Mouse (Mus musculus) midbrain, embryonic 16.5 days (tissue): ENCODE data around the gene Fam13a. TPM values are rescaled to one million over a fixed set of nuclear protein-coding genes. Genes with fewer than 3 reads are reported as not detected.
A peak's percentile ranks its signal among the peaks of the same experiment; 100 is the strongest.

Experiments used
- ATAC-seq: fragments of 200-750 bp; cut with Nextera tagmentation; 2 replicates; pipeline ENCODE4 v1.8.0; 2017; ENCODE audit warnings: moderate TSS enrichment
- H3K27ac ChIP-seq: fragments of 300-500 bp; sonication (generic); 2 replicates; pipeline ENCODE4 v1.5.1; 2014; ENCODE audit warnings: mild to moderate bottlenecking, low read length, mixed read lengths
- H3K27me3 ChIP-seq: fragments of 300-500 bp; sonication (generic); 2 replicates; pipeline ENCODE4 v1.6.1; 2014; ENCODE audit warnings: low read depth, low read length, mixed read lengths; ENCODE audit not compliant: control insufficient read depth, insufficient read depth
- H3K36me3 ChIP-seq: fragments of 300-500 bp; sonication (generic); 2 replicates; pipeline ENCODE4 v1.6.1; 2014; ENCODE audit warnings: mild to moderate bottlenecking, low read length, moderate library complexity, mixed read lengths; ENCODE audit not compliant: control insufficient read depth, insufficient read depth
- H3K4me1 ChIP-seq: fragments of 300-500 bp; sonication (generic); 2 replicates; pipeline ENCODE4 v1.6.1; 2014; ENCODE audit warnings: mild to moderate bottlenecking, low read length, mixed read lengths; ENCODE audit not compliant: control insufficient read depth, insufficient read depth
- H3K4me2 ChIP-seq: fragments of 300-500 bp; sonication (generic); 2 replicates; pipeline ENCODE4 v1.6.1; 2014; ENCODE audit warnings: mild to moderate bottlenecking, low read length, mixed read lengths
- H3K4me3 ChIP-seq: fragments of 300-500 bp; sonication (generic); 2 replicates; pipeline ENCODE4 v1.5.1; 2014; ENCODE audit warnings: low read depth, mild to moderate bottlenecking, low read length, moderate library complexity, mixed read lengths
- H3K9ac ChIP-seq: fragments of 300-500 bp; sonication (generic); 2 replicates; pipeline ENCODE4 v1.6.1; 2014; ENCODE audit warnings: low read depth, low read length, mixed read lengths
- H3K9me3 ChIP-seq: fragments of 300-500 bp; sonication (generic); replicated peaks from 2 replicates; pipeline ENCODE4 v1.6.1; 2014; ENCODE audit warnings: mild to moderate bottlenecking, low read length, mixed read lengths; ENCODE audit not compliant: control insufficient read depth, poor library complexity, severe bottlenecking
- WGBS: fragments of 180-500 bp; shearing (Covaris S2); extraction: QIAGEN DNeasy Blood & Tissue Kit; methylation state at CpG from one replicate; pipeline ENCODE4 v1.1.7; 2014; 5-methylcytosine and 5-hydroxymethylcytosine counted together
- polyA plus RNA-seq: library from polyadenylated mRNA; unstranded; fragments of >200 nt; fragmentation: Nextera tagmentation; extraction: Ambion mirVana; gene quantifications from 2 replicates; pipeline ENCODE4 v1.2.1, GENCODE M21; 2015

The Fam13a gene
- polyA plus RNA-seq, 1 experiment from 2014 or later: 13.0 TPM

DNA sequence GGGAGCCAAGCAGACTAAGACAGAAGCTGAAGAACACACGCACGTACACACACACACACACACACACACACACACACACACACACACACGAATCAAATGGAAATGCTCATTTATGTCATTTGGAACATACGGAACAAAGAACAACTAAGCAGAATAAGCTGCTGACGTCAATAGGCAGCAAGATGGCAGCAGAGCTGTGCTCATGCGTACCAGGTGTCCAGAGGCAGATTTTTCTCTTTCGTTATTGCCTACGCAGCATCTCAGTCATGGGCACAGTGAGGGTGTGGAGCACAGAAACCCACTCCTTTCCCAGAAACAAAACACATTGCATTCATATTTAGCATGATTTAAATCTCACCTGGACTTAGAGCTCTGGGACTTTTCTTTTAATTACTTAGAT lies 39.2 kb downstream of the Fam13a start:
- Histone ChIP-seq H3K4me3 (no peak overlapping the region), H3K9me3 (no peaks in the 10 kb centered on the region), H3K27ac (no peak overlapping the region), H3K27me3 (no peaks in the 10 kb centered on the region), H3K4me1 (no peaks in the 10 kb centered on the region), H3K9ac (no peak overlapping the region), H3K4me2 (no peak overlapping the region), H3K36me3 (no peaks in the 10 kb centered on the region)
- no peak for ATAC-seq
- 85% methylated on average over 8 of the region's 8 CpGs for WGBS

DNA sequence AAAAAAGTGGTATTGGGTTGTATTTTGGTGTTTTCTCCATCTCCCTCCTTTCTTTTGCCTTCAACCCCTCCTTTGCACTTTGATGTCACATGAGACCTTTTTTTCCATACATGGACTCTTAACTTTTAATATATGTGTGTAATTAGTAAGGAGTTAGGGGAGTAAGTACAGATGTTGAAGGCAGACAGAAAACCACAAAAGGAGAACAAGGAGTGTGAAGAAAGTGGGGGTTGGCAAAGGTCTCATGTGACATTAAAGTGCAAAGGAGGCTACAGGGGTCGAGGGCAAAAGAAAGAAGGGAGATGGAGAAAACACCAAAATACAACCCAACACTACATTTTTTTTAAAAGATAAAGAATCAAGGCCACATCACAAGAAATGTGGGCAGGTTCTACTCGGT lies 49.1 kb downstream of the Fam13a start:
- ATAC-seq: no peak
- no peaks in the 10 kb centered on the region for H3K9me3 ChIP-seq
- no peak overlapping the region for H3K4me3 ChIP-seq
- no peaks in the 10 kb centered on the region for H3K4me1 ChIP-seq
- H3K9ac ChIP-seq: no peak overlapping the region
- H3K27ac ChIP-seq: no peak overlapping the region
- H3K4me2 ChIP-seq: no peak overlapping the region
- no peaks in the 10 kb centered on the region for H3K36me3 ChIP-seq
- H3K27me3 ChIP-seq: no peaks in the 10 kb centered on the region
- WGBS: 82% methylated on average over 2 of the region's 2 CpGs

DNA sequence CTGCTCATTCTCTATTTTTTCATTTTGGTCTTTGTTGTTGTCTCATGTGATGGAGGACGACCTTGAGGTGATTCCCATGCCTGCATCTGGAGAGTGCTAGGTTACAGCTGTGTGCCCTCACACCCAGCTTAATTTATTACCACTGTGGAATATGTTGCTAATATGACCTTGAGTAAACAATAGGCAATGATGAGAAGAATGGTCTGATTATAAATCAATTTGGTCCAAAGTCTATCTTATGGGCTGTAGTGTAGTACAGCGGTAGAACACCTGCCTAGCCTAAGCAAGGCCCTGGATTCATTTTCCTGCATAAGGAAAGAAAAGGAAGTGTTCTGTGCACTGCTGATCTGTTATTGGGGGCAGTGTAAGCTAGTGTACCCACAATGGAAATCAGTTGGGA lies 49.9 kb downstream of the Fam13a start:
- Histone ChIP-seq H3K4me3 (no peak overlapping the region), H3K36me3 (no peaks in the 10 kb centered on the region), H3K27me3 (no peaks in the 10 kb centered on the region), H3K4me1 (no peaks in the 10 kb centered on the region), H3K4me2 (no peak overlapping the region), H3K27ac (no peak overlapping the region), H3K9me3 (no peaks in the 10 kb centered on the region), H3K9ac (no peak overlapping the region)
- WGBS: 91% methylated on average over 2 of the region's 2 CpGs
- ATAC-seq: no peak

DNA sequence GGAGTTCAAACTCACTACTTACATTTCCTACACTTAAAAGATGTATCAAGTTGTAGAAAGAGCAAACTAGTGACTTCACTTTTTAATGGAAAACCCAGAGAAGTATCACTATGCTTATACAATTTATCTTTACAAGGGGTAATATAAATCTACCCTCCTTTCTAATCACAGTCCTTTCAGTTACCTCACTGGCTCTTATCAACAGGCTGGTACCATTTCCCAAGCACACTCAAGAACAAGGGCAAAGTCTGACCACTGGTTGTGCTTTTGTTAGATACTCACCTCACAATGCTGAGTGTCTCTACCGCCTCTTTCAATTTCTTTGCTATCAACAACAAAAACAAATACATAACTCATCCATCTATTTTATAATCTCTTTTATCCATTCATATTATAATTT lies 51.5 kb downstream of the Fam13a start:
- H3K4me3 ChIP-seq: no peak overlapping the region
- no peaks in the 10 kb centered on the region for H3K9me3 ChIP-seq
- no peaks in the 10 kb centered on the region for H3K36me3 ChIP-seq
- ATAC-seq: no peak
- no peaks in the 10 kb centered on the region for H3K4me1 ChIP-seq
- no peaks in the 10 kb centered on the region for H3K27me3 ChIP-seq
- H3K4me2 ChIP-seq: no peak overlapping the region
- H3K9ac ChIP-seq: no peak overlapping the region
- 98% methylated on average over 1 of the region's 1 CpGs for WGBS
- no peak overlapping the region for H3K27ac ChIP-seq

DNA sequence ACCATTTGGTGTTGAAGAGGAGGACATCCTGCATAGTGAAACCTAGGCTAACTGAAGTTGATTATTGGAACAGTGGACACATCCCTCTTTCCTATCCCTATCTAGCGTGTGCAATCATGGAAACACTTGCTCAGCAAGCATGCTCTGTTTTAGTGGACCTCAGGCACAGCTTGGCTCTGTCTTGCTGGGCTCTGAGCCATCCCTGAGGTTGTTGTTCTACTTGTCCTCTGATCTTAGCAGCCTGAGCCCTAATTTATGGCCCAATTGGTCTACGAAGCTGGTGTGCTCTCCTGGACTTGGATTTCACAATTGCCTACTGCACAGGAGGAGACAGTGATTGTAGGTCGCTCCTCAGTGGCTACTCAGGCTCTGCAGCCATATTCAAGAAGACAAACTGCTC lies 56.1 kb downstream of the Fam13a start:
- Histone ChIP-seq H3K27me3 (no peaks in the 10 kb centered on the region), H3K4me2 (no peak overlapping the region), H3K36me3 (no peaks in the 10 kb centered on the region), H3K4me3 (no peak overlapping the region), H3K9me3 (no peaks in the 10 kb centered on the region), H3K27ac (no peak overlapping the region), H3K4me1 (peaks cover 10% of the 10 kb centered on the region), H3K9ac (no peak overlapping the region)
- ATAC-seq: no peak
- WGBS: 91% methylated on average over 3 of the region's 3 CpGs

DNA sequence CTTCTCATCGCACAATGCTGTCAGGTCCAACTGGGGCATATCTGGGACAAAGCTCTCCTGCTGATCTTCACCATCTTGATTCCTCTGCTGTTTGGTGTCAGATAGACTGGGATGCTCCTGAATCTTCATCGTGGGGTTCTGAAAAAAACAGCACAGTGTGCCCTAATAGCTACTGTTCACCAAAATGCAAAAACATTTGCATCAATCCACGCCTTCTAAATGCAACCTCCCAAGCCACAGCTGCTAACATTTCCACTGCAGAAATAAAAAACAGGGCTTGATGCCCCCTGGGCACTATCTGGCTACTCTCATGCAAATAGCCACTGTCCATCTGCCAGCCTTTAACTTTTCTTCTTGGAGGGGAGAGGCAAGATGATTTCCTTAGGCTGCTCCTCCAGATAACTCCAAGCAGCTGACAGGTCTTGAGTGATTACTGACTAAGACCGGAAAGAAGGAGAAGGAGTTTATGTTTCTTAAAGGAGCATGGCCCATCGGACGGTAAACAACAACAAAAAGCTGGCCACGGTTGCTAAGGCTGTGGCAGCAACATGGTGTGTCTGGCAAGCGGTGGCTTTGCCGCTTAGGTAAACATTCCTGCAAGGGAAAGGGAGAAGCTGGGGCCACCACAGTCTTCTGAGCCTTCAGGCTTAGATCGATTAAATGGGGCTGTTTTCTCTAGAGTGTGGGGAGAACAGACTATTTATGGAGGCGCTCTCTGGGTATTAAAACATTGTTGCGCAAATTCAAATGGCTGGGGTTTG lies 59.1 kb downstream of the Fam13a start:
- ATAC-seq: 0 out of 2 replicates have a peak, but pooled peaks have one; percentile 49
- WGBS: 42% methylated on average over 12 of the region's 12 CpGs

DNA sequence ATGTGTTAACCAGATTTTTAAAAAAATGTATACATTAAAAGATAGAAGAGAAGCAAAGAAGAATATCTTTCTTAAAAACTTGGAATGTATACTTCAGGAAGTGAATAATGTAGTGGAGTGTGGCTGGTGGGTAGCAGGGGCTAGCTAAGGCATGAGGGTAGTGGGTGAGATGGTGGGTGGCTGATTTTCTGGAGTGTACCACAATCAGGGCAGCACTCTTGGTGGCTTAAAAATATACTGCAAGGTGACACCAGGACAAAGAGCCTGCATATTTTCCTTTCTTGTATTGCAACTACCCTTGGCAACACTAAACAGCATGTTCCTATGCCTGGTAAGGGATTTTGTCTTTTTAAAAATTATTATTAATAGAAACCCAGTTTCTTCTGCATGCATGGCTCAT lies 59.8 kb downstream of the Fam13a start:
- Histone ChIP-seq H3K4me3 (no peak overlapping the region), H3K4me2 (no peak overlapping the region), H3K4me1 (peaks cover 10% of the 10 kb centered on the region), H3K27me3 (no peaks in the 10 kb centered on the region), H3K9me3 (no peaks in the 10 kb centered on the region), H3K27ac (no peak overlapping the region), H3K36me3 (no peaks in the 10 kb centered on the region), H3K9ac (no peak overlapping the region)
- 0 out of 2 replicates have a peak, but pooled peaks have one; percentile 54 for ATAC-seq

More for the DNA sequence above, 59.1 kb downstream of the Fam13a start:
- Histone ChIP-seq H3K4me3 (no peak overlapping the region), H3K9ac (no peak overlapping the region), H3K36me3 (no peaks in the 10 kb centered on the region), H3K9me3 (no peaks in the 10 kb centered on the region), H3K27me3 (no peaks in the 10 kb centered on the region), H3K4me2 (peak overlapping the region; percentile 28), H3K27ac (no peak overlapping the region), H3K4me1 (peaks cover 10% of the 10 kb centered on the region)

DNA sequence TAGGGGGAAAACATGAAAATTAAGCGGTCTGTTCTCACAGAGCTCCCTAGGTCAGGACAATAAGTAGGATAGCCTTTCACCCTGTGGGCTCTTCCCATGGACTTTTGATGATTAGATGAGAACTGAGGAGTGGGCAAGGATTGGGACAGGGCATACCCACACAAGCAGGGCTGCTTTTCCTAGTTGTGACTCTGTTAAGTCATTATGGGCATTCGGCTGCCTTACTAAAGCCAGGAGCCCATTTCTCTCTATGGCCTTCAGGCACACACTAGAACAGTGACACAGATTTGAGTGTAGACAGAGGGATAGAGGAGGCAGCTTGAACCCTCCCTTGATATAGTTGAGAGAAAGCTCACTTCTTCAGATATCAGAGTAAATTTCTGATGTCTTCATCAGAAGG lies 60.3 kb downstream of the Fam13a start:
- no peak overlapping the region for H3K9ac ChIP-seq
- H3K27me3 ChIP-seq: no peaks in the 10 kb centered on the region
- H3K27ac ChIP-seq: no peak overlapping the region
- H3K4me2 ChIP-seq: no peak overlapping the region
- no peaks in the 10 kb centered on the region for H3K36me3 ChIP-seq
- no peak overlapping the region for H3K4me3 ChIP-seq
- ATAC-seq: no peak
- 89% methylated on average over 2 of the region's 2 CpGs for WGBS
- H3K4me1 ChIP-seq: peaks cover 10% of the 10 kb centered on the region
- no peaks in the 10 kb centered on the region for H3K9me3 ChIP-seq

DNA sequence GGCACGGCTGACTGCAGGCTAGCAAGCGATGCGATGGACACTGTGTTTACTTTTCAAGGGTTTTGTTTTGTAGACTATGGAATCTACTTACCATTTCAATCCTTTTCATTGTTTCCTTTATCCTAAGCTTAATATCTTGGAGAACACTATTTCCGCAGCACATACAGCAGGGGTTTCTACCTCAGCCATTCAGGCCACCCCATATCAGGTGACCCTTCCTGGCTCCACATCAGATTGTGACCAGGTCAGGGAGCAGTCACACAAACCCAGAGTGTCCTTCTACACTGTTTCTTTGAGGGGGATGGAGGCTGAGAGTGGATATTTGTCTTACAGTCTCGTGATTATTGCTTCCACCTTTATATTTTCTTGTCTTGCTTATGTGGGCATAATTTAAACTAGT lies 61.7 kb downstream of the Fam13a start:
- WGBS: 78% methylated on average over 5 of the region's 5 CpGs
- Histone ChIP-seq H3K27me3 (no peaks in the 10 kb centered on the region), H3K4me1 (peaks cover 10% of the 10 kb centered on the region), H3K4me3 (no peak overlapping the region), H3K36me3 (no peaks in the 10 kb centered on the region), H3K9me3 (no peaks in the 10 kb centered on the region), H3K9ac (no peak overlapping the region), H3K4me2 (no peak overlapping the region), H3K27ac (no peak overlapping the region)
- no peak for ATAC-seq
